Mouse (Mus musculus) cortical plate, adult 2 months (tissue): ENCODE results near the gene Olfr1347.

ENCODE experiments used
- CTCF ChIP-seq: fragments of 200-500 bp; IDR thresholded peaks from 2 replicates; pipeline ENCODE4 v1.5.1; 2011; ENCODE audit warnings: mild to moderate bottlenecking, control low read depth, low read length; ENCODE audit not compliant: insufficient read depth; ENCODE audit errors: extremely low read depth
- POLR2A ChIP-seq: fragments of 200-500 bp; IDR thresholded peaks from 2 replicates; pipeline ENCODE4 v1.6.1; 2011; ENCODE audit warnings: mild to moderate bottlenecking, low read length, control low read depth; ENCODE audit not compliant: insufficient read depth; ENCODE audit errors: extremely low read depth

DNA sequence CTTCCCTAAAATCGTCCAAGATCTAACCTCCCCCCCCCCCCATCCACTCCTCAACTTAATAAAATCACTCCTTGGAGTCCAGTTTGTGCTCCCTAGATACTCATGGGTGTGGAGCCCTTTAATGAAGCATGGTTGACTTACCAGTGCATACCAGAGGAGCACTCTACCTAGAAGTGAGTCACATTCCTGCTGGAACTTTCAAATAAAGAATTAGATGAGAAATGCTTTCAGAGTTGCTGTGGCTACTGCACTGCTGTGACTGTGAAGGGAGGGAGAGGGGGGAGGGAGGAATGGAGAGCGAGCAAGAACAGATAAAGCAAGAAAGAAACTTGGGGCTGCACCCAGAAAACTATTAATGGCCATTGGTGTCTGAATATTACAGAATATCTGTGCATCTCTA is 58.4 kb downstream of the Olfr1347 start:
- no peak for TF ChIP-seq POLR2A
- TF ChIP-seq CTCF, result no peak
